Mouse (Mus musculus) layer of hippocampus, adult 2 months (tissue): ENCODE measurements at regions not wholly inside any gene's neighbourhood (a gene's known extent, or its start where the extent isn't known, plus 50 kb on each side); places are given as distances from the start of the nearest gene placed in this dataset.

Source experiments
- DNase-seq, 2 experiments: peaks; one replicate each; pipeline ENCODE4 v3.0.0; 2022; ENCODE audit warnings: low spot score in 2 of 2
- H3K27ac ChIP-seq: fragments of 200-600 bp; 2 replicates; pipeline ENCODE4 v1.8.1; 2022
- H3K4me3 ChIP-seq: fragments of 200-600 bp; 2 replicates; pipeline ENCODE4 v1.8.1; 2022; ENCODE audit warnings: mild to moderate bottlenecking
- CTCF ChIP-seq: fragments of 200-600 bp; conservative IDR thresholded peaks from 2 replicates; pipeline ENCODE4 v1.8.1; 2022; ENCODE audit warnings: antibody characterized with exemption, mild to moderate bottlenecking, moderate library complexity

GRCm38 (mm10) chr3:60698189-60698588 lies 225.6 kb downstream of the Mbnl1 start:
- H3K4me3 ChIP-seq: no peak overlapping the region
- H3K27ac ChIP-seq: no peak overlapping the region
- TF ChIP-seq CTCF: no peak
- no peak for DNase-seq

DNA sequence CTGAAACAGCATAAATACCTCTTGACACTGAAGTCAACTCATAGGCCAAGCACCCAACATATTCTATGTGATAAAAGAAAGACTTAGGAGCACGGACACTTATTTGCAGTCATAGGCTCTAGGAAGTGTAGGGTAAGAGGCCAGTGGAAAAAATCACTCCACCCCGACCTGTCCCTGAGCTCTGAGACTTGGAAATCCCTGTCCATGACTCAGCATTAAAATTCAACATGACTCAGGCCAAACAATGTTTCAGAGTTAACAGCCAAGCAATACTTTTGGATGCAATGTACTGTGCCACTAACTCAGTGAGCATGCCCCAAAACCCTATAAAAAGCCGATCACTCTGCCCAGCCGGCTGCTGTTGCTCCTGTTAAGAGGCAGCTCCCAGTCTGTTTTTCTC lies 234.5 kb downstream of the Mbnl1 start:
- Histone ChIP-seq H3K27ac (no peak overlapping the region), H3K4me3 (no peak overlapping the region)
- TF ChIP-seq CTCF: no peak
- DNase-seq: no peak

- Histone ChIP-seq H3K4me3 (no peak overlapping the region), H3K27ac (no peak overlapping the region)
- TF ChIP-seq CTCF: no peak
- DNase-seq: no peak
Observed at GRCm38 (mm10) chr3:60712896-60713295, 240.3 kb downstream of the Mbnl1 start.

DNA sequence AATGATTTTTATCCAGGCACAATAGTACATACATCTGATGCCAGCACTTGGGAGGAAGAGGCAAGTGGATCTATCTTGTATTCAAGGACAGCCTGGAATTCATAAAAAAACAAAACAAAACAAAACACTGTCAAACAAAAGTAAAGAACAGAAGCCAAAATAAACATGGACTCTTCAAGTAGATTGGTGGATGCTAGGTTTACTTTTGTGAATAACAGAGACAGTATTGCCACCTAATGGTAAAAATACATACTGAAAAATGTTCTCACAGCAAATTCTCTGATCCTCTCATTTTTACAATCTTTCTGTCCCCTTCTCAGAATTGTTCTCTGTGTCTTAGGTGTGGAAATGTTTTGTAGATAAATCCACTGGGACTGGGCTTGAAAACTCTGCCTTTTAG lies 247.7 kb downstream of the Mbnl1 start:
- no peak for DNase-seq
- no peak overlapping the region for H3K27ac ChIP-seq
- peak; percentile 72 for TF ChIP-seq CTCF
- no peak overlapping the region for H3K4me3 ChIP-seq

DNA sequence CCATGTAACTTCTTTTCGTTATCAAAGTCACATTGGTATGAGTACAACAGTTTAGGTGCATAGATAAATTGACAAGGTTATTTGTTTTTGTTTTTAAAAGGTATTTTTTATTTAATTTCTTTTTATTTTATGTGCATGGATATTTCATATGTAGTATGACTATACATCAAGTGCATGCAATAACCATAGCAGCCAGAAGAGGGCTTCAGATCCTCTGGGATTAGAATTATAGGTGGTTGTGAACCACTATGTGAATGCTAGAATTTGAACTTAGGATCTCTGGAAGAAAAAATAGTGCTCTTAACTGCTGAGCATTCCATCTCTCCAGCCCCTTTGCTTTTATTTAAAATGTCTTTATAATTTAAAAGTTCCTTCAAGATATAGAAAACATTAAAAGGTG lies 258.7 kb downstream of the Mbnl1 start:
- H3K27ac ChIP-seq: no peak overlapping the region
- DNase-seq: no peak
- H3K4me3 ChIP-seq: no peak overlapping the region
- peak; percentile 61 for TF ChIP-seq CTCF

GRCm38 (mm10) chr3:60740543-60741294 lies 261.9 kb upstream of the P2ry1 start:
- no peak for TF ChIP-seq CTCF
- Histone ChIP-seq H3K4me3 (no peak overlapping the region), H3K27ac (no peak overlapping the region)
- no peak for DNase-seq

GRCm38 (mm10) chr3:60741379-60741778 lies 261.2 kb upstream of the P2ry1 start:
- TF ChIP-seq CTCF: no peak

DNA sequence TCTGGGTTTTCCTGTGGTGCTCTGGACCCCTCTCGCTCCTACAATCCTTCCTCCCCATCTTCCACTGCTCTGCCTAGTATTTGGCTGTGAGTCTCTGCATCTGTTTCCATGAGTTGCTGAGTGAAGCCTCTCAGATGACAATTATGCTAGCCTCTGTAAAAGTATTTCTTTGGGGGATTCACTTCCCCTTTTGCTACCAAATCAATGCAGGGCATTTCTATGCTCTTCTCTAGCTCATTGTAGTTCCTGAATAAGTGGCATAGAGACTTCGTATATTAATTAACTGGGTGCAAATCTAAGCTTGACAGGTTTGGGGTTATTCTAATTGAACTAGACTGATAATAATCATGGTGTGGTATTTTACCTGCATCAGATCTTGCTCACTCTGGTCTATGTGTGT lies 260.4 kb upstream of the P2ry1 start:
- Histone ChIP-seq H3K4me3 (no peak overlapping the region), H3K27ac (no peak overlapping the region)
- DNase-seq: no peak
- no peak for TF ChIP-seq CTCF

More at GRCm38 (mm10) chr3:60741379-60741778, 261.2 kb upstream of the P2ry1 start:
- no peak overlapping the region for H3K4me3 ChIP-seq
- no peak for DNase-seq
- no peak overlapping the region for H3K27ac ChIP-seq

GRCm38 (mm10) chr3:60745075-60745474 lies 257.5 kb upstream of the P2ry1 start:
- no peak overlapping the region for H3K4me3 ChIP-seq
- no peak for TF ChIP-seq CTCF
- H3K27ac ChIP-seq: no peak overlapping the region
- no peak for DNase-seq

- no peak overlapping the region for H3K27ac ChIP-seq
- no peak for TF ChIP-seq CTCF
- H3K4me3 ChIP-seq: no peak overlapping the region
- no peak for DNase-seq
Observed at GRCm38 (mm10) chr3:60758568-60758967, 244.0 kb upstream of the P2ry1 start.

GRCm38 (mm10) chr3:60759046-60759445 lies 243.5 kb upstream of the P2ry1 start:
- DNase-seq: no peak
- Histone ChIP-seq H3K4me3 (no peak overlapping the region), H3K27ac (no peak overlapping the region)
- TF ChIP-seq CTCF: no peak

DNA sequence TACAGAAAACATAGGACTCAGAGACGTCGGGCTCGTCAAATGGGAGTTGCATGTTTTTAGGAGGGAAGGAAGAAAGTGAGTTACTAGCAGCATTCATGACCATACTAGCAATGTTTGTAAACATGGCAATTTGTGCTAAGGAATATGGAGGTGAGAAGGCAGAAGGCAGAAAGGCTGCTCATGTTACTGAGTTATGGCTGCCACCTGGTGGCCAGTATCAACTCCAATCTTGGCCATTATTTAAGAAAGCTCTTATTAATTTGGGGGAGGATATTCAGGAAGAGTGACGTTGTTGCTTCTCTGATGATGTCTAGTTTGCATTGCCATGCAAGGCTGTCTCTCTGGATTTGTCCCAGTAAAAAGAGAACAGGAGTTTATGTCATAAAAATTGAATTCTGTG lies 239.7 kb upstream of the P2ry1 start:
- peak in 1 of 2 experiments; percentile 16 for DNase-seq
- Histone ChIP-seq H3K27ac (no peak overlapping the region), H3K4me3 (no peak overlapping the region)
- peak; percentile 80 for TF ChIP-seq CTCF

- H3K27ac ChIP-seq: no peak overlapping the region
- no peak overlapping the region for H3K4me3 ChIP-seq
- TF ChIP-seq CTCF: peak; percentile 13; the same call in 1 of the 2 replicates
- DNase-seq: no peak
Observed at GRCm38 (mm10) chr3:60765079-60765478, 237.5 kb upstream of the P2ry1 start.

- H3K27ac ChIP-seq: no peak overlapping the region
- no peak overlapping the region for H3K4me3 ChIP-seq
- no peak for DNase-seq
- no peak for TF ChIP-seq CTCF
Observed at GRCm38 (mm10) chr3:60768996-60769395, 233.6 kb upstream of the P2ry1 start.

DNA sequence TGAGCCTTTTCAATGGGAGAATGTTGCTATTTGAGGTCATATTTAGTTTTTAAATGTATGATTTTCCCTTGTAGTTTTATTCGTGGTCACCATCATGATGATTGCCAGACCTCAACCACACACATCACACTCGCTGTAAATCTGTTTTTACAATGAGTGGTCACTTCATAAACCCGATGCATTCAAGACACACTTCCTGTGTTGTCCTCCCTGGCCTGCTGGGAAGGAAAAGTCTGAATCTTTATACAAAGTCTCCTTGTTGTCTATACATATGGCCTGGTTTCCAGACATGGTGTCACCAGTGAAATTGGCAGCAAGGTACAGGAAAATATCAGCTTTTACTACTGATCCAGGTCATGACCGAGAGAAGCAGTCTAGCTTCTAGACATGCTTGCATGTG lies 230.7 kb upstream of the P2ry1 start:
- DNase-seq: no peak
- H3K27ac ChIP-seq: no peak overlapping the region
- TF ChIP-seq CTCF: no peak
- H3K4me3 ChIP-seq: no peak overlapping the region
